Mouse (Mus musculus) kidney, postnatal 25 days (tissue): ENCODE measurements around the gene Akr1cl.

Source experiments
- DNase-seq, 2 experiments: peaks; one replicate each; pipeline ENCODE4 v3.0.0; 2021; ENCODE audit warnings: mixed read lengths in 2 of 2

Akr1cl gene

DNA sequence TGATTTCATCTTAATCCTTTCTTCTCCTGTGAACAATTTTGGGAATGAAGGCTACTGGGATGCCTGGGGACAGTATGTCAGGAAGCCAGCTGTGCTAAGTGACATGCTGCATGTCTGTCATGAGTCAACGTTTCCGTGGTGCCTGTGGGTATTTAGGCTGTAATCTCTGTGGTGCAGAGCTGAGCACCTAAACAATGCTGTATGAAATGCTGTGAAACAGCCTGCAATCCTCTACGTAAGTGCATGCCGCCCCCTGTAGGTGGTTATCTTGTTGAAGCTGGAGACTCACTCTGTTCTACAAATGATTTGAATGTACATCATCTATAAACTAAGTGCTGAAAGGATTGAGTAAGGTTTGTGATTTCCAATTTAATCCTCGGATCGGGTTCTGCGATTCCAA, 46.4 kb downstream of the Akr1cl start:
- peak; percentile 44 to 76 for DNase-seq

DNA sequence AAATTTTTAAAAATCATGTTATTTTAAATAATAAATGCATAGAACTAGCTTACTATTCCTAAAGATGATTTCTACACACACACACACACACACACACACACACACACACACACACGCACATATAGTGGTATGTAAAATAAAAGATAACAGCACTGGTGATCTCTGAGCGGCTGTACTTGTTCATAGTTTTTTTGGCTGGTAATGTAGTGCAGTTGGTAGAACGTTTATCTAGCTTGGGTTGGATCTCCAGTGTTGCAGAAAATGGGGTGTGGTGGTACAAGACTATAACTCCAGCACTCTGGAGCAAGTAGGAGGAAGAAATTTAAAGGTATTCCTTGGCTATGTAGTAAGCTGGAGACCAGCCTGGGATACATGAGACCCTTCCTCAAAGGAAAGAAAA, 49.3 kb downstream of the Akr1cl start:
- no peak for DNase-seq

DNA sequence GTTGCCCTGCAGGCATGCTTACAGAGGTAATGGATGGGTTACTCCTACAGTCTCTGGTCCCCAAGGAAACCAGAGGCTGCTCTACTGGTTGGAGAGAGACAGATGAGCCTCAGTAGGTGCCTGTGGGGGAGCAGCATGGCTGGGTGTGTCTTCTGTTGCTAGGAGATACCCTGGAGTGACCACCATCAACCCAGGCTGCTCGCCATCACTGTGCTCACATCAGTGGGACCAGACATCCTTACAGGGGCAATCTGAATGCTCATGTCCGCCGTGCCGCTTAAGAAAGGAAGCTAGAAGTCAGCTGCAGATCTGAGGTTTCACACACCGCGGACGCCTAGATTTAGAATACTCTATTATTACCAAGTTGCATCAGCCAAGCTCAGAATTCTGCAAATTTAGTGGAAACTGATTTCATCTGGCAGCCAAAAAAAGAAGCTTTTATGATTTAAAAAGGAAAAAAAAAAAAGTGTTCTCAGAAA, 54.2 kb downstream of the Akr1cl start:
- no peak for DNase-seq

DNA sequence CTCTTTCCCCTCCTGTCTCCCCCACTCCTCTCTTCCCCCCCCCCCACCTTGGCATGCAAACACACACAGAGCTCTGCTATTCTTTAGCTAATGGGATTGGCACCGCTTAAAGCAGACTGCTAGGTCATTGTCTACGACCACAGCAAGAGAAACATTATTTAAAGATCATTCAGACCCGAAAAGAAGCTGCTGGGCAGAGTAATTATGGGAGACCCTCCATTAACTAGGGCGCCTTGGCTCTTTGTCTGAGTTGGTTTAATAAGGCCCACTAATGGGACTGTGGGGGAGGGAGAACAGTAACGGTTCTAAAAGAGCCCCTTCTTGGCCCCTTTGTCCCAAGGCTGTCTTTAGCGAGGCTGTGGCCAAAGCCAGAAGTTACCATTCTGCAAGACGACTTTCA, 57.2 kb downstream of the Akr1cl start:
- DNase-seq, result no peak

DNA sequence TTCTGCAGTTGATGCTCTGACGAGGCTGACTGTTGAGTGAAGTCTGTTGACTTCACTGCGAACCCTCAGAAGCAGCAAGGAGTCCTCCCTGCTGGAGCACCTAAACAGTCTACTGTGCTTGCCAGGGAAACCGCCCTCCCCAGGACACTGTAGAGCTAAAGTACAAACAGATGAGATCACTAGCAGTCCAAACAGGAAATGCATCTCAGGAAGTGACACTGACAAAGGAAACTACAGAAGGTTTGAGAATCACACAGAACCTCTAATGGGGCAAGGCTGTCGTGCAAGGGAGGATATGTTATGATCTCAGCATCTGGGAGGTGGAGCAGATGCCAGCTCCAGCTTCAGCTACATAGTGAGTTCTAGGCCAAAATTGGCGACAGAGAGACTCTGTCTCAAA, 61.9 kb downstream of the Akr1cl start:
- DNase-seq, result peak in 1 of 2 experiments; percentile 36
